Mouse (Mus musculus) hematopoietic stem cell, adult 5-6 weeks (primary cell): ENCODE data around the gene A930002H24Rik. TPM values are rescaled to one million over a fixed set of nuclear protein-coding genes. Genes with fewer than 3 reads are reported as not detected.

ENCODE experiments used
- ATAC-seq, 2 experiments: fragments of 125-278 bp in 1 of 2; replicated peaks in 1 of 2; 2 replicates each; pipeline ENCODE4 v1.8.0; 2016 to 2017; ENCODE audit warnings: inconsistent platforms in 2 of 2, mild to moderate bottlenecking in 2 of 2, moderate number of reproducible peaks in 2 of 2, low read depth in 1 of 2, moderate TSS enrichment in 1 of 2; ENCODE audit not compliant: low FRiP score in 2 of 2, poor library complexity in 2 of 2, severe bottlenecking in 2 of 2, insufficient read depth in 1 of 2, low TSS enrichment in 1 of 2
- total RNA-seq: library from RNA; stranded (forward); fragments of 172-1452, 232-1000 nt; gene quantifications from 2 replicates; pipeline ENCODE4 v1.2.3, GENCODE M21; 2017

The A930002H24Rik gene
- total RNA-seq, 1 experiment from 2014 or later: not detected

DNA sequence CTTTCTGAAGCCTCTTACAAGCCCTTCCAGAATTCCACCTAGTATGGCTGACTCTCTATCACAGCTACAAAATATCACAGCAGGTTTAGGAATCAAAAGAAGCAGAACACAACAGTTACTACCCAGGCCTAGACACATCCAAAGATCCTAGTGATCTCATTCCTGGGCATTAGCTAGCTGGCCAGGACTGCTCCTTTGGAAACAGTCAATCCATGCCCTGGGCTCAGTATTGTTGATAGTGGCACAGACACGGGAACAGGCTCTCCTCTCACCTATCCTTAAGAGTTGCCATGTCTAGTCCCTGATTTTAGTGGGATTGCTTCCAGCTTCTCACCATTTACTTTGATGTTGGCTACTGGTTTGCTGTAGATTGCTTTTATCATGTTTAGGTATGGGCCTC is 21.4 kb downstream of the A930002H24Rik start:
- no peak for ATAC-seq

- no peak for ATAC-seq
These were observed 23.8 kb downstream of the A930002H24Rik start for GRCm38 (mm10) chr17:63839636-63840269.

DNA sequence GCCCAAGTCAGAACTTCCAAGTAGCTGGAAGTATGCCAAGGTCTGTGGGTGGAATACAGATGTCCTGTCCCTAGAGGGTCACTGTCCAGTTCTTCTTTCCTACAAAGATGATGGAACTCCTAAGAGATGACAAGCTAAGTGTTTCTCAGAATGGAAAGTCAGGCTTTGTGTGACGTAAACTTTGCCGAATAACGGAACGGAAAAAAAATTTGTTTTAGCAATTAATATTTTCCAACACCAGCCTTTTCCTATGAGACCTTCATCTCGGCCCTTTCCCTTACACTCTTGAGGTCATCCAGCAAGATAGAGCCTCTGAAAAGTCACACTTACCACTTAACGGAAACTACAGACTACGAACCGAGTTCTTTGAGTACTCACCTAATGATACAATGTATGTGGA is 25.4 kb downstream of the A930002H24Rik start:
- ATAC-seq: no peak

DNA sequence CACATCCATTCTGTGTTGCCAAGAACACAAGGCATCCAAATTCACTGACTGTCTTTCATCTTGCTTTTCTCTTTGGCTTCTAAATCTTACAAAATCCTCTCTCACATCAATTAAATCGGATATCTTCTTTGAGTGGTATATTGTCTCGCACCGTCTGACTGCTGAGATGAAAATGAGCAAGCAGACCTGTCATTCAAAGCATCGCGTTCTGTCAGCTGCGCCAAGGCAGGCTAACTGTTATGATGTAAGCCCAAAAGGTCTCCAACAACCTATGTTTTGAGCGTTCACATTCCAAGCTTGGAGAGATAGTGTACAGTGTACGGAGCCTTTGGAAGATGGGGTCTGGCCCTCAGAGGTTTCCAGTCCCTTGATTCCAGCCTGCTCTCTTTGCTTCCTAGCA is 26.9 kb downstream of the A930002H24Rik start:
- ATAC-seq: no peak

GRCm38 (mm10) chr17:63836223-63836622 is 27.4 kb downstream of the A930002H24Rik start:
- no peak for ATAC-seq

GRCm38 (mm10) chr17:63831550-63831949 is 32.0 kb downstream of the A930002H24Rik start:
- no peak for ATAC-seq

DNA sequence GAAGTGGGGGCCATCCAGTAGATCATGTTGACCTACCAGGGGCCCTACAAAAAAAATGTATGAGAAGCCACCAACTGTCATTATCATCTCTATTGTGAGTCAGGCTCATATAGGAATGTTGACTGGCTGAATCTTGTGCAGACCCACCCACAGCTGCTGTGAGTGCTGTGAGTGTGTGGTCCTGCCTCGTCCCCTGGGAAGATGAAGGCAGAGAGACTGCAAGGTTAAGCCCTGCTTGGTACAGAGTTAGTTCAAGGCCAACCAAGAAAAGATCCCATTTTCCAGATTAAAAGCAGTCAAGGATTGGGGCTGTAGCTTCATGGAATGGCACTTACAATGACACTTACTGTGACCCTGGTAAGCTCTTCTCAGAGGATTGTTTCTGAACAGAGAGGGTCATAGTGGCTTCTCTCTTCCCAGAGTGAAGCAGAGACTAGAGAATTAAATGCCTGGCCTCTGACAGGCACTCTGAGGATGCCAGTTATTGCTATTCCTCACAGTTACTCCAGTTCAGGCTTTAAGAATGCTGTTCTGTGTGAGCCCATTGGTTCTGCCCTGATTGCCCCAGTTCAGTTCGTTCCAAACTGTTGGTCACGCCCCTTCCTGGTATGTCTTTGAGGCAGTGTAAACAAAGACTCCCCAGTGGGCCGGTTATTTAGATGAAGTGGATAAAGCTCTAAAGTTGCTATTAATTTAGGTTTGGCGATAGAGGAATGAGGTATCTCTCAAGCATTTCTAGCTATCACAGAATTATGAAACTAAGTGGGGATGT is 34.8 kb downstream of the A930002H24Rik start:
- ATAC-seq: no peak

DNA sequence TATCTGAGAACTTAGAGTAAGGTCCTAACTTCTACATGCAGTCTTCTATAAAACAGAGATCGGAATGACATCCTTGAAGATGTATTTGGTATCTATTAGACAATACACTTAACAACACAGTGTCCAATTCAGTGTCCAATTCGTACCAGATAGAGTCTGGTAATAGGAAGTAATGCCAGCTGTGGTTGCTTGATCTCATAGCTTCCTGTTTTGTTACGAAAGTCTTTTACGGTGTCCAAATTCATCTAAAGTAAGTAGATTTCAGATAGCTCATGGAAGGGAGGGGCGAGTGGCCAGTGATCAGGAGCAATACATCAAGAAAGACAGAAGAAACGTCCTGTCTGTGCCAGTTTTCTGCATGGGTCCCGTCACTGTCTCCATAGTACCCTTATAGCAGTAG is 36.8 kb downstream of the A930002H24Rik start:
- peak; percentile 77 to 85 for ATAC-seq

DNA sequence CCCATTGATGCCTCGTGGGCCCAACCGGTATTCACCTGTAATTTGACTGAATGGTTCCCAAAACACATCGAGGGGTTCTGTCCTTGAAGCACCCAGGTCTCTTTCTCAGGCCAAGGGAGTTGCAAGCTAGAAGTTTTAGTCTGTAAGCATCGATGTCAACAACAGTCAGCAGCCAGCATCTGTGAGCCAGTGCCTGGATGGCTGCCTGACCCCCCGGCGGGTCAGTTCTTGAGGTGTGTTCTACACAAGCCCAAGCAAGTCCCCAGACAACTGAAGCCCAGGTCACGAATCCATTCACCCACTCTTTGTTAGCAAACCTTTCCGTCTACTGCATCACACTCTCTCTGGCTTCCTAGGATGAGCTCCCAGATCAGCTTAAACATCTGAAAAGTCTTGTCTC is 37.4 kb downstream of the A930002H24Rik start:
- ATAC-seq: no peak

GRCm38 (mm10) chr17:63824141-63824540 is 39.5 kb downstream of the A930002H24Rik start:
- ATAC-seq: no peak

GRCm38 (mm10) chr17:63818444-63819027 is 45.1 kb downstream of the A930002H24Rik start:
- ATAC-seq: peak; percentile 37 to 39; a peak in 3 of 4 replicates

GRCm38 (mm10) chr17:63813552-63813951 is 50.0 kb downstream of the A930002H24Rik start:
- ATAC-seq: no peak

Other genes with a start within 250 kb of the A930002H24Rik start
- 19.9 and 20.0 TPM in 2 replicates for gene Fer, start 729 bp downstream of the A930002H24Rik start, total RNA-seq